Mouse (Mus musculus) fibroblast of lung, adult 2 months (primary cell): ENCODE measurements around the gene Il34.

Source experiments
- DNase-seq: peaks from one replicate; pipeline ENCODE4 v3.0.0-alpha.2; 2011; ENCODE audit warnings: low read depth

Il34 gene

DNA sequence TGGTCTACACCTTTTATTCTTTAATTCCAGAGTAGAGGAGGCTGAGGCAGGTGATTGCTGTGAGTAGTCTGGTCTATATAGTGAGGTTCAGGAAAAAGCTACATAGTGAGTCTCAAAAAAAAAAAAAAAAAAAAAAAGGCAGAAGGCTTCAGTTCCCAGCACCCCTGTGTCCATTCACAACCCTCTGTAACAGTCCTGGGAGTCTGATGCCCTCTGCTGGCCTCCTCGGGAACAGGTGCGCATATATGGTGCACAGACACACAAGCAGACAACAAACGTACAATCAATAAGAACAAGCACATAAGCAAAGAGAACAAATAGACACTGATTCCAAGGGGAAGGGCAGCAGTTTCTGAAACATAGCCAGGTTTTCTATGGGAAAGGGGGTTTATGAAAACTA, 29.4 kb downstream of the Il34 start:
- no peak for DNase-seq

DNA sequence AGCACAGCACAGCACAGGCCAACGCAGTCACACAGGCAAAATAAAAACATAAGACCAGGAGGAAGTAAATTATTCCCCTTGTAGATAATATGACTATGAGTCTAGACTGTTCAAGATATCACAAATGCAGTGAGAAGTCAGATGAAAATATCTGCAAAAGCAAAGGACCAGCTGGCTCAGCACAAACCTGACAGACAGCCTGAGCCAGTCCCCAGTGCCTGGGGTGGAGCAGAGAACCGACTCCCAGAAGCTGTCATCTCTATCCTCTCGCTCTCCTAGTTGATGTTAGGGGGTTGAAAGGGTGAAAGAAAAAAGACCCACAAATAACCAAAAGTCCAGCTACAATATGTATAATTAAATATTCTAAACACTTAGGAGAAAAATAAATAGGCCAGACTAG, 30.0 kb downstream of the Il34 start:
- DNase-seq = no peak

DNA sequence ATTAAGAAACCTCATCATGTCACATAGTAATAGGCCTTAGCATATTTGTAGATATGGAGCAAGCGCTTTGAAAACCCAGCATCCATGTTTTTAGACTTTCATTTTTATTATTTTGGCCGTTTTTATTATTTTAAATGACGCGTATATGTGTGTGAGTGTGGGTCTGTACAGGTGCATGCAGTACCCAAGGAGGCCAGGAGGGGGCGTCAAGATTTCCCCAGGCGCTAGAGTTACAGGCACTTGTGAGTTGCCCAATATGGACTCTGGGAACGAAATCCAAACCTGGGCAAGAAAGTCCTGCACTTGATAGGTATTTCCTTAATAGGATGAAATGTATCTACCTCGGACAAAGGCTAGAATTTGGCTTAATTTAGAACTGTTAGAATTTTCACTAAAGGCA, 30.4 kb downstream of the Il34 start:
- no peak for DNase-seq

DNA sequence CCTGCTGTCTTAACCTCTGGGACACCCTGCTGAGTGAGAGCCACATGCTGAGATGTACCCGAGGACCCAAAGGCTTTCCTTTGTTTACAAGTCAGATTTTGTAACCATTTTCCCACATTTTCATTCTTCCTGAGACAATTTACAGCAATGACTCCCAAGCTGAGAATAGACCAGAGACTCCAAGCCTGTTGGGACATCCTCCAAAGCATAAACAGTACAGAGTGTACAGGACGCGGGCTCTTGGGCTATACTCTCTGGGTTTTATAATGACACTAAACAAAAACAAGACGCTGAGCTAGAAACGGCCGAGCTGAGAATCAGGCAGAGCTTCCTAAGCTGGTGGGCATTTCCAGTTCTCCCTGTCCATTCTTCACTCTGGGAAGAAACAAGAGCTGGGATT, 31.0 kb downstream of the Il34 start:
- DNase-seq = no peak

DNA sequence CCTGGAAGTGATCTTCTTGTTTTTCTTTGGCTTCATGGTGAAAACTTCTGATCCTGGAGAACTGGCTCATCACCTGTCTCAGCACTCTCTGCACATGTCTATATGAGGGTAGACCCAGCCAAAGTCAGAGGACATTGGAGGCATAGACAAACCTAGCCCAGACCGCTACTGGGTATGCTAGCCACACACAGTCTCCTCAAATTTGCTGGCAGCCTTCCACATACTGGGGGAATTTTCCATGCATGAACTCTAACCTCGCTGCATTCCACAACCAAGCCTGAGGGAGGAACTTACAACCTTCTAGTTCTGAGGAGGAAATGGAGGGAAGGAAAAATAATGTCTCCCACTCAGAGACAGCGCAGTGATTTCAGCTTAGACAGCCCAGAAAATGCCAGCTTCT, 31.7 kb downstream of the Il34 start:
- no peak for DNase-seq

DNA sequence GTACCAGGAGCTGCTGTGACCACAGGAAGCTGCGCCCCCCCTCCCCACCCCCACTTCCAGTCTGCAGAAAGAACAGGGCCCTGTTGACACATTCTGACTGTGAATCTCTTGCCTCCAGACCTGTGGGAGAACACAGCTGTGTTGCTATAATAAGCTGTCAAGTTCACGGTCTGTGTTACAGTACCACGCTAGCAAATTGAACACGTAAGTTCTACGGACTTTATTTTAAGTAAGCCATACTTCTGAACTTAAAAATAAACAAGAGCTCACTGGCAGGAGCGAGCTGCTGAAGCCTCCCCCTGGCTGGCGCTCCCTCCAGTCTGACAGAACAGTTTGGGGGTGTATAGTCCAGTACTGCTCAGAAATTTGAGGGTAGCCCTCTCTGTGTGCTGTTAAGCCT, 33.3 kb downstream of the Il34 start:
- DNase-seq = no peak

DNA sequence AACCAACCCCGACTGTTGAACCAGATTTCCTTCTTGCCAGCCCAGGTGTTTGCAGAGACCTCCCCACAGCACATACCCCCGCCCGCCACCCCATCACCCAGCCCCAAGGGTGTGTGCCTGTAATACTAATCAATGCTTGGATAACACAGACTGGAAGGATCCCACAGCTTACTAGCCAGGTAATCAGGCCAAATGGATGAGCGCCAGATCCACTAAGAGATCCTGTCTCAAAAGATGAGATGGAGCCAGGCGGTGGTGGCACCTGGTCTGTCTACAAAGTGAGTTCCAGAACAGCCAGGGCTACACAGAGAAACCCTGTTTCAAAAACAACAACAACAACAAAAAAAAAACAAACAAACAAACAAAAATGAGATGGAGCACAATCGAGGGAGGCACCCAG, 38.5 kb downstream of the Il34 start:
- no peak for DNase-seq

DNA sequence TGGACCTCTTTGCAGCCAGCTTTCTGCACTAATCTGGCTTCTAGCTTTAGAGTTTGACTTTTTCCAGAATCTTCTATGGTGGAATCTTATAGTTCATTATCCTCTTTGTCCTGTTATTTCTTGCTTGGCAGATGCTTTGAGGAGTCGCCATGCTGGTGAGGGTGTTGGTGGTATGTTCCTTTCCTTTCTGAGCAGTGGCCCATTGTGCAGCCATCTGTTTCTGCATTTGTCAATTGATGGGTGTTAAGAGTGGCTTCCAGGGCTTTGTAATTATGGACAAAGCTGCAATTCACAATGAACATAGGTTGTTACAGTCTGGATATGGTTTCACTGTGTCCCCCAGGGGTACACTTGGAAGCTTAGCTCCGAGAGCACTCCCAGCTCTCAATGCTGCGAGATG, 41.1 kb downstream of the Il34 start:
- DNase-seq = no peak

DNA sequence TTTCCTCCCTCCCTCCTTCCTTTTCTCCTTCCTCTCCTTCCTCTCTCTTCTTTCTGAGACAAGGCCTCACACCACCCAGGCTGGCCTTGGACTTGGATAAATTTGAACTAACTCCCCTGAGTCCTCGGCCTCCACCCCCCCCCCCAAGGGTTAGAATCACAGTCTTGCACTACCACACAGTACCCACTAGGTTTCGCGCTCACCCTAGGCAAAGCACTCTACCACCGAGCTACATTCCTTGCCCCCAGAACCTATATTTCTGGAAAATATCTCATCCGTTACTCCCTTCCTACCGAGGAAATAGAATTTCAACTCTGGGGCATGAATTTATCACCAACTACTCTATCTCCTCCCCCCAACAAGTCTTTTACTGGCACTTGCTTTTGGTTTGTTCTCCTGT, 43.7 kb downstream of the Il34 start:
- no peak for DNase-seq

DNA sequence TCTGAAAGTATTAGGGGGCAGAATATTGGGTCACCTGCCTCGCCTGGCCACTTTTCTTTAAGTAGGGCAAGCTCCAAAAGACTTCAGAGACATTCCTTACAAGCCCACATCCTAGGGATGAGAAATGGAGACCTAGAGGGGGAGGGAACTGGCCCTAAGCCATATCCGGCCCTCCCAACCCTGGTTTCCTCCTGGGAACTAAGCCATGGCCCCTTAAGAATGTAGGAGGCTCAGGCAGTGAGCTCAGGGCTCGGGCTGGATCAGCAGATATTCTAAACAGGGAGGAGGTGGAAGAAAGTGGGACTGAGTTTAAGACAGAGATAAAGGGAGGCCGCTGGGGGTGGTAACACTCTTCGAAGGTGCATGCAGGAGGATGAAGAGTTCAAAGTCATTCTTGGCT, 44.5 kb downstream of the Il34 start:
- no peak for DNase-seq

DNA sequence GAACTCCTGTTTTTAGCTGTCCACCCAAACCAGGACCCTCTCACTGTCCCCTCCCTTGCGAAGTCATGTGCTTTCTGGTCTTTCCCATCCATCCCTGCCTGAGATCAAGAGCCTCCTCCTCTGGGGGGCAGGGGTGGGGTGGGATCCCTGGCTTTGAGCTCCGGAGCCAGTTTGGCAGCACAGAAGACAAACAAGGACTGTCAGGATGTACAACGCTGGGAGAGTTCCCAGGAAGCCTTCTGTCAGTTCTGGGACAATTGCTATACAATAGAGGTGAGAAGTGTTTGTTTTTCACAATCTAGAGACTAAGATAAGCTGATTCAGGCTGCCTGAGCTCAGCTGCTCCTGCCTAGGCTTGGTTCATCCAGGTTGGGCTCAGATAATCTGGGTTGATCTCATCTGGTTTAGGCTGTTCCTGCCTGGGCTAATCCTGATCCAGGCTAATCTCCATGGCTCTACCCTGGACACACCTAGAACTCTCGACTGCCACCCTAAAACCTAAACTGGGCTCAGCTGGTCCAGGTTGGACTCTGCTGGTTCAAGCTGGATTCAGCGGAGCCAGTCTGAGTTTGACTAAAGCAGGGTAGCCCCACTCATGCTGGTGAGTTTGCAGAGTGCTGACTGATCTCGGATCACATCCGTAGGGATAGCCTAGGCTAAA, 45.3 kb downstream of the Il34 start:
- DNase-seq = no peak

DNA sequence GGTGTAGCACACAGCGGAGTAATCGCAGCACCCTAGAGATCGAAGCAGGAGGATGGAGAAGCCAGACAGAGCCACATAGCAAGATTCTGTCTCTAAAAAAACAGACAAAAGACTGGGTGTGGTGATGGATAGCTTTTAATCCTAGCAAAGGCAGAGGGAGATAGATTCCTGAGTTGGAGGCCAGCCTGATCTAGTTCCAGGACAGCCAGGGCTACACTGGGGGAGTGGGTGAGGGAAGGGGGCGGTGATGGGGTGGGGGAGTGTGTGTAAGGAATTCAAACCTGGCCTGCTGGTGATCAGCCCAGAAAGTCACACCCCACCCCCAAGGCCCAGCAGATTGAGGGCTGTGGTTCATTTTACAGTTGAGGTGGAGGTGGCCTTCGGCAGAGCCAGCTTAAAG, 49.5 kb downstream of the Il34 start:
- no peak for DNase-seq

DNA sequence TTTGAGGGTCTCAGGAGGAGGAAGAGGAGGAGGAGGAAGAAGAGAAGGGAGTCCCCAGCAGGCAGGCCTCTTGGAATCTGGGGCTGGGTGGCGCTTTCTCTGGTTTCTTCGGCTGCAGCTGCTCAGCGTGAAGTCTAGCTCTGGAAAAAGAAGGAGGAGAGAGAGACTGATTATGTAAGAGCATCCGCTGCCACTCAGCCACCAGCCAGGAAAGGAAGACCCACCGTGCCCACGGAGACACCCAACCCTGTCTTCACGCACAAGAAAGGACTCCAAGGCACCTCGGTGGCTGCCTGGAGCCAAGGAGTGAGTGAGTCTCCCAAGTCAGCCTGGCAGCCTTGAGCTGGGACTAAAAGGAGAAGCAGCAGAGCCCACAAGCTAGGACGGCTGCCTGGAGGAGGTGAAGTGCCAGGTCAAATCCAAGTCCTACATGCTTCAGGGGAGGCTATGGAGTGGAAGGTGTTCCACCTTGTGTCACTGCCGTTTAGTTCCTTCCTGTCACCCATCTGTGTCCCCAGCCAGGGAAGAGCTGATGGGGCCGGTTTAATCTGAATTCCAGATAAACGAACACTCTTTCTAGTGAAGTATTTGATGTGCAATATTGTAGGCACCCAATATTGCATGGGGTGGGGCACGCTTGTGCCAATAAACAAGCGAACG, 50.1 kb downstream of the Il34 start:
- no peak for DNase-seq

DNA sequence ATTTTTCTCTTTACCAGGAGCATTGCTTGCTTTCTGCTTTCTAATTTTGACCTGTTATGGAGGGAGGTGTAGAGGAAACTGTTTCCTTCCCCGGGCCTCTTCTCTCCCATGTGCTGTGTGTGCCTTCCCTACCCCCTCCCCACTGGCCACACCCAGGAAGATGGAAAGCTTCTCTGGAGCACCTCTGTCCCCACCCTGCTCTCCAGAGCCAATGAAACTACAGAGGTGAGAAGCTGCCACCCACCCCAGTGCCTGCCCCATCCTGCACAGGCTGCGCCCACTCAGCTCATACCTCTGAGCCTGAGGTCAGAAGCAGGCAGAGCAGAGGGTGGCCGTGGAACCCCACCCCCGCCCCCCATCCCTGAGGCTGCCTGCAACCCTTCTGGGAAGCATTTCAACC, 51.0 kb downstream of the Il34 start:
- no peak for DNase-seq

DNA sequence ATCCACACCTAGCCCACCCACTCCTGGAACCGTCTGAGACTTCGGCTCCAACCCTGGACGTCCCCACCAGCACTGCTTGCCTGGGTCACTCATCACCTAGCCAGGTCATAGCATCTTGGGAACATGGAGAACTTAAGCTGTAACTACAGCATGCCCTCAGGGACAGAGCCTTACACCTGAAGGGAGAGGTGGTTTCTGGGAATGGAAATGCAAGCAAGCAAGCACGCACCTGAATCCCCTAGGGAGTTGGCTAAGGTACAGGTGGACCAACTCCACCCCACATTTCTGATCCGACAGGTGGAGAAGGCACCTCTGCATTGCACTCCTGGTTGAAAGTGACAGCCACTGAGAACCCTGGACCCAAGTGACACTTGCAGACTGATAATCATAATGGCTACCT, 54.2 kb downstream of the Il34 start:
- no peak for DNase-seq

DNA sequence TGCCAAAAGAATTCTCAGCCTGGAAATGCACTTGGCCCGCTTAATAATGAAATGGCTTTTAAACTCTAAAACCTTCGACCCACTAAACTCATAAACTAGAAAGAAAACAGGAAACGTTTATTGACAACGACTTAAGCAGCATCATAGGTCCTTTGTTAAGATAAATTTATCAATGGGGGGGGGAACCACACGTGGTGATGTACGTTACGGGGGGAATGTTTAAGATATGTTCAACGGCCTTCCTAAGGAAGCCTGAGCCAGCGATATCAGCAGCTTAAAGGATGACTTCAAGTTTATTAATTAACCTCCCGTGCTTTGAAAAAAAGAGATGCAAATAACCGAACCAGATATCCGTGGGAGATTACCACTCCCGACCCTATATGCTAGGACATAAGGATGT, 55.5 kb downstream of the Il34 start:
- no peak for DNase-seq

DNA sequence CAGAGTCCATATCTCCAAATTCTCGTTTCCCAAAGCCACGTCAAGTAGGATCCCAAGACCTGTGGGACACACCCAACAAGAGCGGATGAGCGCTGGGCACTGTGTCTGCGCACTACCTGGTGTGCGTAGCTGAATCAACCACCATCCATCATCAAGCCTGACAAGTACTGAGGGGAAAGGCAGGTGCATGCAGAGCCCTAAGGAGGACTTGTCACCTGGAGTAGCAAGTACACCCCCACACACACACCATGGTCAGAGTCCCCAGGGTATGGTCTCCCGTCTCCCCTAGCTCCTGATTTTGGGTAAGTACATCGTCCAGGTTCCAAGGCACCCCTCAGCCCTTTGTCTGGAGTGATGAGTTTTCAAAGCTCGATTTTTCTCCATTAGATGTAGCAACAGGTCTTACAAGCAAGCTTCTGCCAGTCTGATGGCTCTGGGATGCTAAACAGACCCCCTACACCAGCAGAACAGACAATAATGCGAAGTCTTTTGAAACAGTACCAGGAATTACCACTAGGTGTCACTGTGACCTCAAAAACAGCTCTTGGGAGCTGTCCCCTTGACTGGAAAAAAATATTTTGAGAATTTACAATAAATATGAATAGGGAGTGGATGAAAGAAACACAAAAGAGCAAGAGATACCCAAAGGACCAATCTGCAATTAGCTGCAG, 56.1 kb downstream of the Il34 start:
- DNase-seq = no peak

DNA sequence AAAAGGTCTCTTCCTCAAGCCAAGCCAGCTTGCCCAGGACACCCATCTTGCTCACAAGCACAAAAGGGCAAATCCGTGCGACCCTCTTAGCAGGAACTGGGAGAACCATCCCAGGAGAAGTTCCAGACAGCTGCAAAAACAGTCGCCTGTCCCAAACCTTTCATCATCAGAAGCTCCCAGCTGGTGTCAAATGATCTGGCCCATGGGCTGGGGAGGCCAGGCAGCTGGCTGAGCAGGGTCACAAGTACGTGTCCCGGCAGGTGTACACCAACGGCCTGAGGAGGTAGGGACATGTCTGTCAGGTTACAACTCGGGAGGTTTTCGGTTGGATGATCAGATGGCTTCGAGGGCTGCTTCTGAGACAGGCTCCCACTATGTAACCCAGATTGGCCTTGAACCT, 59.1 kb downstream of the Il34 start:
- DNase-seq = no peak

DNA sequence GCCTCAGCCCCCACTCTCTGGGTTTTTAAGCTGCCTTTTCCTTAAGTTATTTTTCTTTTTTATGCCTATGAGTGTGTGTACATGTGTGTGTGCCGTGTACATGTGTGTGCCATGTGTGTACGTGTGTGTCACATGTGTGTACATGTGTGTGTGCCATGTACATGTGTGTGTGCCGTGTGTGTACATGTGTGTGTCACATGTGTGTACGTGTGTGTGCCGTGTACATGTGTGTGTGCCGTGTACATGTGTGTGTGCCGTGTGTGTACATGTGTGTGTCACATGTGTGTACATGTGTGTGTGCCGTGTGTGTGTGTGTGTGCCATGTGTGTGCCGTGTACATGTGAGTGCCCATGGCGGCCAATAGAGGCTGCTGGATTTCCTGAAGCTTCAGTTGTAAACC, 60.6 kb downstream of the Il34 start:
- DNase-seq = no peak

DNA sequence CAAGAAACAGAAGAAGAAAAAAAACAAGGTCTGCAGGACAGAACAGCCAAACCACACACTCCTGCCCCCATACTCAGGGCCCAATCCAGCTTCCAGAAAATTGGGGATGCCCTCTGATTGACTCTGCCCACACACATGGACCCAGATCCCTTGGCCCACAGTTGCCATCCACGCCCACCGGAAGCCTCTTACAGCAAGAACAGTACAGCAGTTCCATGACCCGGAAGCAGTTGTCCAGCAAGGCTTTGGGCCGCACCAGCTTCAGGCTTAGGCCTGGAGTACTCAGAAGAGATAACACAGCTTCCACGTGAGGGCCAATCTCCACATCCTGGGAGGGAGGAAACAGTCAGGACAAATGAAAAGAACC, 63.3 kb downstream of the Il34 start:
- no peak for DNase-seq

DNA sequence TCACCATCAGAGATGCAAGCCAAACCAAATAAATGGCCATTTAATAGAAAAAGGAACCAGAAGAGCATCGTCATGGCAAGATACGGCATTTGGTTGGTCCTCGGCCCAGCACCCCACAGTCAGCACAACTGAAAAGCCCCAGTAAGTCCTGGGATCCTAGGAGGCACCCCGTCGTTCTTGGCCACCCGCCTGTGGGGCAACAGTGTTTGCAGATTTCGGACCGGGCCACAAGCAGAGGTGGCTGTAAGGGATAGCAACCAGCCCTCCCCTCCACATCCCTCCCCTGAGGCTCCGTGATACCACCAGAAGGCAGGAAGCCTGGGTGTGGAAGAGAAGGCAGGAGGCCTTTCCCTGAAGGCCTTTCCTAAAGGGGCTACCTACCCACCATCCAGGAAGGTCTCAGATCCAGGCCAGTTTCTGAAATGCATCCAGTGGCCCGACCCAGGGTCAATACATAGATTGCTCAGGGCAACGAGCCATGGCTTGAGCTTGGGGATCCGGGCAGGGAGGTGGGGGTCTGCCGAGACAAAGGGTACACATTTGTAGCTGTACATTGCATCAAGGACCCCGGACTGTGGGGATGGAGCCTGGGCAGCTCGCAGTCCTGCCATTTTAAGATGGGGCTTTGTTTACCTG, 63.8 kb downstream of the Il34 start:
- DNase-seq = no peak

DNA sequence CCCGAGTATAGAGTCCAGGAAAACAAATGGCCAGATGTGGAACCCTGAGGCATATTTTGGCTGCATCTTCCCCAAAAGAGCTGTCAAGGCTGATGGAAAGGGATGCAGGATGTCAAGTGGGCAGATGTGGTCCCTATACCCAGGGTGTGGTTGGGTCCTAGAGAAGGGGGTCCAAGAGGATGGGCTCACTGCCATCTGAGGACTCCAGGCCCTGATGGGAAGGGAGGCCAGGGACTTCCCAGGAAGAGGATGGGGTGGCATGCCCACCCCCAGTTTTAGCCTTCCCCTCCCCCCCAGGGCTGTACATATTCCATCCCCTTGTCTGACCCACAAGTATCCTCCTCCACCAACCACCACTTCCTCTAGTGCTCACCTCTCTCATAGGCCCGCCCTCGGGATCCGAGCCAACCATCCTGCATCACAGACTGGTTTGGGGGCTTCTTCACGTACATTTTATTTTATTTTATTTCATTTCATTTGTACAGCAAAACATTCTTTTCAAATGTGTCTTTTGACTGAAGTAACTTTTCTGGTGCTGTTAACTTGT, 65.0 kb downstream of the Il34 start:
- no peak for DNase-seq

DNA sequence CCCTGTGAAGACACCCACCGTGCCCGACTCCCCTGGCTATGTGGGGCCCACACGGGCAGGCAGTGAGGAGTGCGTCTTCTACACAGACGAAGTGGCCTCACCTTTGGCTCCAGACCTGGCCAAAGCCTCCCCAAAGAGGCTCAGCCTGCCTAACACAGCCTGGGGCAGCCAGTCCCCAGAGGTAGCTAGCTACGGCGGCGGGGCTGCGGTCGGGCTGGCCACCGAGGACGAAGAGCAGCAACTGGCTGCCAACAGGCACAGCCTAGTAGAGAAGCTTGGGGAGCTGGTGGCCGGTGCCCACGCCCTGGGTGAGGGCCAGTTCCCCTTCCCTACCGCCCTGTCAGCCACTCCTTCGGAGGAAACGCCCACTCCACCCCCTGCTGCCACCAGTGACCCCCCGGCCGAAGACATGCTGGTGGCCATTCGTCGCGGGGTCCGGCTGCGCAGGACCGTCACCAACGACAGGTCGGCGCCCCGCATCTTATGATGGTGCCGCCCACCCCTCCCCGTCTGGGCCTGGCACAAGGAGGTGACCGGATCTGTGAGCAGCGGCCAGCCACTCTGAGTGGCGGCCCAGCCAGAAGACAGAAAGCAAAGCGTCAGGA, 67.0 kb downstream of the Il34 start:
- DNase-seq = no peak
